Mouse (Mus musculus) midbrain, embryonic 15.5 days (tissue): ENCODE data around the gene Soat2. TPM values are rescaled to one million over a fixed set of nuclear protein-coding genes. Genes with fewer than 3 reads are reported as not detected.

Experiments
- ATAC-seq: fragments of 200-750 bp; cut with Nextera tagmentation; replicated peaks from 2 replicates; pipeline ENCODE4 v1.8.0; 2017; ENCODE audit warnings: moderate TSS enrichment
- H3K27ac ChIP-seq: fragments of 300-500 bp; sonication (generic); 2 replicates; pipeline ENCODE4 v1.5.1; 2015; ENCODE audit warnings: mild to moderate bottlenecking, inconsistent platforms
- H3K27me3 ChIP-seq: fragments of 300-500 bp; sonication (generic); replicated peaks from 2 replicates; pipeline ENCODE4 v1.6.1; 2015; ENCODE audit warnings: inconsistent platforms
- H3K36me3 ChIP-seq: fragments of 300-500 bp; sonication (generic); replicated peaks from 2 replicates; pipeline ENCODE4 v1.6.1; 2015; ENCODE audit warnings: inconsistent platforms
- H3K4me1 ChIP-seq: fragments of 300-500 bp; sonication (generic); 2 replicates; pipeline ENCODE4 v1.6.1; 2015; ENCODE audit warnings: inconsistent platforms
- H3K4me2 ChIP-seq: fragments of 300-500 bp; sonication (generic); 2 replicates; pipeline ENCODE4 v1.6.1; 2015; ENCODE audit warnings: inconsistent platforms, mild to moderate bottlenecking, moderate library complexity
- H3K4me3 ChIP-seq: fragments of 300-500 bp; sonication (generic); 2 replicates; pipeline ENCODE4 v1.5.1; 2015; ENCODE audit warnings: mild to moderate bottlenecking, inconsistent platforms
- H3K9ac ChIP-seq: fragments of 300-500 bp; sonication (generic); 2 replicates; pipeline ENCODE4 v1.6.1; 2015; ENCODE audit warnings: mild to moderate bottlenecking, inconsistent platforms
- H3K9me3 ChIP-seq: fragments of 300-500 bp; sonication (generic); 2 replicates; pipeline ENCODE4 v1.6.1; 2016; ENCODE audit warnings: inconsistent platforms
- WGBS: fragments of 180-500 bp; shearing (Covaris S2); methylation state at CpG from one replicate; pipeline ENCODE4 v1.1.7; 2015; ENCODE audit warnings: mixed read lengths; 5-methylcytosine and 5-hydroxymethylcytosine counted together
- polyA plus RNA-seq: library from polyadenylated mRNA; unstranded; fragments of >200 nt; fragmentation: Nextera tagmentation; extraction: Ambion mirVana; gene quantifications from 2 replicates; pipeline ENCODE4 v1.2.1, GENCODE M21; 2015

Soat2 gene
- polyA plus RNA-seq, 1 experiment from 2014 or later: not detected

- Histone ChIP-seq H3K4me3 (no peak overlapping the region), H3K9ac (no peak overlapping the region), H3K4me1 (no peaks in the 10 kb centered on the region), H3K27me3 (no peaks in the 10 kb centered on the region), H3K27ac (no peak overlapping the region), H3K9me3 (no peaks in the 10 kb centered on the region), H3K4me2 (no peak overlapping the region), H3K36me3 (no peaks in the 10 kb centered on the region)
- ATAC-seq: no peak
- 77% methylated on average over 3 of the region's 3 CpGs for WGBS
Observed at GRCm38 (mm10) chr15:102183076-102183475, 32.8 kb downstream of the Soat2 start.

- Histone ChIP-seq H3K9ac (no peak overlapping the region), H3K27me3 (no peaks in the 10 kb centered on the region), H3K27ac (no peak overlapping the region), H3K4me2 (no peak overlapping the region), H3K9me3 (no peaks in the 10 kb centered on the region), H3K4me1 (no peaks in the 10 kb centered on the region), H3K4me3 (no peak overlapping the region), H3K36me3 (no peaks in the 10 kb centered on the region)
- 90% methylated on average over 11 of the region's 11 CpGs for WGBS
- no peak for ATAC-seq
Observed at GRCm38 (mm10) chr15:102186239-102186638, 35.9 kb downstream of the Soat2 start.

- WGBS: 91% methylated on average over 10 of the region's 10 CpGs
- no peaks in the 10 kb centered on the region for H3K27me3 ChIP-seq
Observed at GRCm38 (mm10) chr15:102188096-102188495, 37.8 kb downstream of the Soat2 start.

GRCm38 (mm10) chr15:102188883-102189282 is 38.6 kb downstream of the Soat2 start:
- Histone ChIP-seq H3K9ac (no peak overlapping the region), H3K9me3 (no peaks in the 10 kb centered on the region), H3K36me3 (no peaks in the 10 kb centered on the region), H3K27me3 (no peaks in the 10 kb centered on the region), H3K4me1 (no peaks in the 10 kb centered on the region), H3K4me2 (no peak overlapping the region), H3K27ac (no peak overlapping the region), H3K4me3 (no peak overlapping the region)
- ATAC-seq: no peak
- 55% methylated on average over 6 of the region's 6 CpGs for WGBS

More at GRCm38 (mm10) chr15:102188096-102188495, 37.8 kb downstream of the Soat2 start:
- Histone ChIP-seq H3K9me3 (no peaks in the 10 kb centered on the region), H3K9ac (no peak overlapping the region), H3K4me1 (no peaks in the 10 kb centered on the region), H3K4me2 (no peak overlapping the region), H3K4me3 (no peak overlapping the region), H3K36me3 (no peaks in the 10 kb centered on the region), H3K27ac (no peak overlapping the region)
- no peak for ATAC-seq

- no peaks in the 10 kb centered on the region for H3K9me3 ChIP-seq
- ATAC-seq: no peak
- H3K4me1 ChIP-seq: no peaks in the 10 kb centered on the region
- 76% methylated on average over 7 of the region's 7 CpGs for WGBS
- no peaks in the 10 kb centered on the region for H3K27me3 ChIP-seq
- no peak overlapping the region for H3K27ac ChIP-seq
- H3K36me3 ChIP-seq: no peaks in the 10 kb centered on the region
- H3K9ac ChIP-seq: no peak overlapping the region
- no peak overlapping the region for H3K4me2 ChIP-seq
- no peak overlapping the region for H3K4me3 ChIP-seq
Observed at GRCm38 (mm10) chr15:102191699-102192098, 41.4 kb downstream of the Soat2 start.

GRCm38 (mm10) chr15:102192271-102192812 is 42.0 kb downstream of the Soat2 start:
- H3K4me3 ChIP-seq: no peak overlapping the region
- no peak overlapping the region for H3K9ac ChIP-seq
- H3K4me2 ChIP-seq: no peak overlapping the region
- ATAC-seq: no peak
- H3K27me3 ChIP-seq: no peaks in the 10 kb centered on the region
- H3K36me3 ChIP-seq: no peaks in the 10 kb centered on the region
- H3K4me1 ChIP-seq: no peaks in the 10 kb centered on the region
- H3K27ac ChIP-seq: no peak overlapping the region
- H3K9me3 ChIP-seq: no peaks in the 10 kb centered on the region
- WGBS: 74% methylated on average over 7 of the region's 7 CpGs

GRCm38 (mm10) chr15:102192820-102193386 is 42.6 kb downstream of the Soat2 start:
- no peaks in the 10 kb centered on the region for H3K9me3 ChIP-seq
- H3K4me3 ChIP-seq: no peak overlapping the region
- H3K27ac ChIP-seq: no peak overlapping the region
- WGBS: 69% methylated on average over 5 of the region's 5 CpGs
- ATAC-seq: no peak
- H3K27me3 ChIP-seq: no peaks in the 10 kb centered on the region
- H3K9ac ChIP-seq: no peak overlapping the region
- H3K36me3 ChIP-seq: no peaks in the 10 kb centered on the region
- H3K4me2 ChIP-seq: no peak overlapping the region
- H3K4me1 ChIP-seq: no peaks in the 10 kb centered on the region

- H3K4me1 ChIP-seq: no peaks in the 10 kb centered on the region
- H3K4me3 ChIP-seq: no peak overlapping the region
- 88% methylated on average over 4 of the region's 4 CpGs for WGBS
- H3K4me2 ChIP-seq: no peak overlapping the region
- no peak overlapping the region for H3K27ac ChIP-seq
- no peaks in the 10 kb centered on the region for H3K9me3 ChIP-seq
- no peak overlapping the region for H3K9ac ChIP-seq
- no peaks in the 10 kb centered on the region for H3K36me3 ChIP-seq
- no peak for ATAC-seq
- H3K27me3 ChIP-seq: no peaks in the 10 kb centered on the region
Observed at GRCm38 (mm10) chr15:102193652-102194051, 43.3 kb downstream of the Soat2 start.

GRCm38 (mm10) chr15:102194439-102194838 is 44.1 kb downstream of the Soat2 start:
- H3K4me2 ChIP-seq: no peak overlapping the region
- 86% methylated on average over 4 of the region's 4 CpGs for WGBS
- no peaks in the 10 kb centered on the region for H3K27me3 ChIP-seq
- H3K27ac ChIP-seq: no peak overlapping the region
- ATAC-seq: no peak
- H3K36me3 ChIP-seq: no peaks in the 10 kb centered on the region
- no peaks in the 10 kb centered on the region for H3K9me3 ChIP-seq
- H3K4me3 ChIP-seq: no peak overlapping the region
- no peak overlapping the region for H3K9ac ChIP-seq
- no peaks in the 10 kb centered on the region for H3K4me1 ChIP-seq

- no peaks in the 10 kb centered on the region for H3K9me3 ChIP-seq
- no peak overlapping the region for H3K9ac ChIP-seq
- no peaks in the 10 kb centered on the region for H3K36me3 ChIP-seq
- H3K4me3 ChIP-seq: no peak overlapping the region
- WGBS: 86% methylated on average over 4 of the region's 4 CpGs
- ATAC-seq: no peak
- H3K4me1 ChIP-seq: no peaks in the 10 kb centered on the region
- H3K27me3 ChIP-seq: no peaks in the 10 kb centered on the region
- no peak overlapping the region for H3K27ac ChIP-seq
- H3K4me2 ChIP-seq: no peak overlapping the region
Observed at GRCm38 (mm10) chr15:102195373-102195772, 45.0 kb downstream of the Soat2 start.

GRCm38 (mm10) chr15:102198841-102199240 is 48.5 kb downstream of the Soat2 start:
- Histone ChIP-seq H3K4me1 (peaks cover 8% of the 10 kb centered on the region), H3K9ac (no peak overlapping the region), H3K4me3 (no peak overlapping the region), H3K27ac (no peak overlapping the region), H3K36me3 (no peaks in the 10 kb centered on the region), H3K27me3 (no peaks in the 10 kb centered on the region), H3K4me2 (no peak overlapping the region), H3K9me3 (no peaks in the 10 kb centered on the region)
- WGBS: 73% methylated on average over 4 of the region's 4 CpGs
- ATAC-seq: no peak

GRCm38 (mm10) chr15:102202971-102203834 is 52.9 kb downstream of the Soat2 start, which contains the start of gene Zfp740:
Gene Zfp740, plus strand, starts transcription at chr15:102203249.
- ATAC-seq: peak; percentile 97

More at GRCm38 (mm10) chr15:102202971-102203834, 52.9 kb downstream of the Soat2 start, which contains the start of gene Zfp740:
- Histone ChIP-seq H3K27ac (peak within 1 kb of the TSS; percentile 100), H3K4me2 (peak within 1 kb of the TSS; percentile 77), H3K4me1 (peaks cover 46% of the 10 kb centered on the region), H3K9me3 (no peaks in the 10 kb centered on the region), H3K36me3 (peaks cover 11% of the 10 kb centered on the region), H3K27me3 (no peaks in the 10 kb centered on the region), H3K9ac (peak within 1 kb of the TSS; percentile 90), H3K4me3 (peak within 1 kb of the TSS; percentile 93)
- under 1% methylated on average over 35 of the region's 68 CpGs for WGBS
